Mouse (Mus musculus) G1E (cell line): Measurements from ENCODE around the gene Mmachc.

Source experiments
- CTCF ChIP-seq: IDR thresholded peaks from 2 replicates; pipeline ENCODE4 v1.5.1; 2012; ENCODE audit warnings: low read depth, low read length, inconsistent platforms, mixed read lengths
- GATA1 ChIP-seq: IDR thresholded peaks from 2 replicates; pipeline ENCODE4 v1.6.1; 2012; ENCODE audit warnings: borderline replicate concordance, low read length, inconsistent platforms, mixed read lengths

- TF ChIP-seq CTCF (no peak), GATA1 (no peak)
Measured at GRCm38 (mm10) chr4:116684665-116685064, 23.5 kb downstream of the Mmachc start.
